Mouse (Mus musculus) intestine, embryonic 14.5 days (tissue): ENCODE measurements at regions not wholly inside any gene's neighbourhood (a gene's known extent, or its start where the extent isn't known, plus 50 kb on each side); places are given as distances from the start of the nearest gene placed in this dataset.

Experiments used
- ATAC-seq: fragments of 200-750 bp; cut with Nextera tagmentation; replicated peaks from 2 replicates; pipeline ENCODE4 v1.8.0; 2017; ENCODE audit warnings: low read depth, moderate number of reproducible peaks, moderate TSS enrichment, moderate library complexity; ENCODE audit not compliant: low FRiP score, low TSS enrichment
- DNase-seq: peaks from one replicate; pipeline ENCODE4 v3.0.0-alpha.2; 2018; ENCODE audit warnings: low spot score
- H3K27ac ChIP-seq: fragments of 300-500 bp; sonication (generic); 2 replicates; pipeline ENCODE4 v1.5.1; 2014; ENCODE audit warnings: low read depth, mild to moderate bottlenecking, control low read depth
- H3K27me3 ChIP-seq: fragments of 300-500 bp; sonication (generic); replicated peaks from 2 replicates; pipeline ENCODE4 v1.6.1; 2014; ENCODE audit warnings: low read length, control low read depth; ENCODE audit not compliant: control insufficient read depth, insufficient read depth
- H3K36me3 ChIP-seq: fragments of 300-500 bp; sonication (generic); 2 replicates; pipeline ENCODE4 v1.6.1; 2014; ENCODE audit warnings: low read length, control low read depth; ENCODE audit not compliant: control insufficient read depth, insufficient read depth
- H3K4me1 ChIP-seq: fragments of 300-500 bp; sonication (generic); replicated peaks from 2 replicates; pipeline ENCODE4 v1.6.1; 2014; ENCODE audit warnings: low read length, control low read depth, mixed read lengths; ENCODE audit not compliant: control insufficient read depth, insufficient read depth
- H3K4me2 ChIP-seq: fragments of 300-500 bp; sonication (generic); 2 replicates; pipeline ENCODE4 v1.6.1; 2014; ENCODE audit warnings: low read length
- H3K4me3 ChIP-seq: fragments of 300-500 bp; sonication (generic); 2 replicates; pipeline ENCODE4 v1.5.1; 2014; ENCODE audit warnings: low read depth, low read length, control low read depth, mixed read lengths
- H3K9ac ChIP-seq: fragments of 300-500 bp; sonication (generic); 2 replicates; pipeline ENCODE4 v1.6.1; 2014; ENCODE audit warnings: mild to moderate bottlenecking, low read length
- H3K9me3 ChIP-seq: fragments of 300-500 bp; sonication (generic); 2 replicates; pipeline ENCODE4 v1.6.1; 2016; ENCODE audit warnings: low read length, control low read depth; ENCODE audit not compliant: control insufficient read depth
- WGBS: fragments of 180-500 bp; shearing (Covaris S2); extraction: QIAGEN DNeasy Blood & Tissue Kit; methylation state at CpG from one replicate; pipeline ENCODE4 v1.1.7; 2014; 5-methylcytosine and 5-hydroxymethylcytosine counted together

DNA sequence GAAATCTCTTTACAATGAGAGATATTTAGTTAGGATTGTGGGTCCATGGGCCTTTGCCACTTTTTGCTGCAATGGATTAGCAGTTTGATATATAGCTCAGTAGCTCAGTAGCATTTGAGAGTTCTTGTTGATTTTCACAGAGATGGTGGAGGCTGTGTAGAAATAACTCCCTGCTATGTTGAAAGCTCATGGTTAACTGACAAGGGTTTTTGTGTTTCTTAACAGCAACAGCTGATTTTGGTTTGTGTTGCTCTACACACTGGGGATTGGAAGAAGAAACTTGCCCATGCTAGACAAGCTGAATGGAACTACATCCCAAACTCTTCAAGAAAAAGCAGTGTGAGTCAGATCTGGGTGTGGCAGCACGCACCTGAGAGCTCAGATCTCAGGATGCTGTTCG, 50.6 kb upstream of the Mark1 start:
- no peak overlapping the region for H3K4me3 ChIP-seq
- WGBS = 83% methylated on average over 2 of the region's 2 CpGs
- no peaks in the 10 kb centered on the region for H3K9me3 ChIP-seq
- no peak overlapping the region for H3K4me2 ChIP-seq
- no peak overlapping the region for H3K27ac ChIP-seq
- no peaks in the 10 kb centered on the region for H3K36me3 ChIP-seq
- DNase-seq (no peak), ATAC-seq (no peak)
- H3K4me1 ChIP-seq = 0 out of 2 replicates have a peak, but pooled peaks cover 4% of the 10 kb centered on the region
- H3K27me3 ChIP-seq = no peaks in the 10 kb centered on the region
- H3K9ac ChIP-seq = no peak overlapping the region
